Mouse (Mus musculus) megakaryocyte, embryonic 14.5 days (primary cell): Measurements from ENCODE around the gene Armc9.

Experiments
- FLI1 ChIP-seq: IDR thresholded peaks from 2 replicates; pipeline ENCODE4 v1.6.1; 2012; ENCODE audit warnings: low read length, inconsistent platforms, mixed read lengths
- GATA1 ChIP-seq: IDR thresholded peaks from 3 replicates; pipeline ENCODE4 v1.6.1; 2012; ENCODE audit warnings: mixed read lengths, low read length, inconsistent platforms, borderline replicate concordance

GRCm38 (mm10) chr1:86269190-86269508 lies 114.6 kb downstream of the Armc9 start:
- TF ChIP-seq GATA1 (no peak), FLI1 (no peak)
